Mouse (Mus musculus): ENCODE results near the gene Fbxo22. TPM values are rescaled to one million over a fixed set of nuclear protein-coding genes. Genes with fewer than 3 reads are reported as not detected.
"Not testable (repeated sequence)": the region's sequence is repeated elsewhere in the genome, so short reads cannot be mapped to it uniquely, and the experiment has no call there.

Fbxo22 gene
- polyA plus RNA-seq, 1 experiment from 2014 or later: 27.4 TPM

DNA sequence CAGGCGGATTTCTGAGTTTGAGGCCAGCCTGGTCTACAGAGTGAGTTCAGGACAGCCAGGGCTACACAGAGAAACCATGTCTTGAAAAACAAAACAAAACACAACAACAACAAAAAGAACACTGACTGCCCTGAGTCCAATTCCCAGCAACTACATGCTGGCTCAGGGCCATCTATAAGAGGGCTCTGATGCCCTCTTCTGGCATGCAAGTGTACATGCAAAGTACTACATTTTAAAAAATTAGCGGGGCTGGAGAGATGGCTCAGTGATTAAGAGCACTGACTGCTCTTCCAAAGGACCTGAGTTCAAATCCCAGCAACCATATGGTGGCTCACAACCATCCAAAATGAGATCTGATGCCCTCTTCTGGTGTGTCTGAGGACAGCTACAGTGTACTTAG lies 43.4 kb downstream of the Fbxo22 start:
- H3K27me3 ChIP-seq (replicated peaks; ENCODE audit: insufficient read depth, low read length); H3K9ac ChIP-seq (replicated peaks; ENCODE audit: low read depth); H3K4me1 ChIP-seq (ENCODE audit: insufficient read depth, low read depth, low read length); H3K4me3 ChIP-seq (ENCODE audit: low read depth, low read length); H3K27ac ChIP-seq (ENCODE audit: low read length); ATAC-seq; H3K36me3 ChIP-seq (ENCODE audit: insufficient read depth, low read length); H3K9me3 ChIP-seq (ENCODE audit: low read length); H3K4me2 ChIP-seq (replicated peaks; ENCODE audit: low read depth, low read length): not testable (repeated sequence)
- peak; percentile 49 for TF ChIP-seq CTCF (IDR thresholded peaks at IDR 0.05)
- 48% methylated on average over 2 of the region's 2 CpGs for WGBS
- DNase-seq (ENCODE audit: low spot score): peak; percentile 22

DNA sequence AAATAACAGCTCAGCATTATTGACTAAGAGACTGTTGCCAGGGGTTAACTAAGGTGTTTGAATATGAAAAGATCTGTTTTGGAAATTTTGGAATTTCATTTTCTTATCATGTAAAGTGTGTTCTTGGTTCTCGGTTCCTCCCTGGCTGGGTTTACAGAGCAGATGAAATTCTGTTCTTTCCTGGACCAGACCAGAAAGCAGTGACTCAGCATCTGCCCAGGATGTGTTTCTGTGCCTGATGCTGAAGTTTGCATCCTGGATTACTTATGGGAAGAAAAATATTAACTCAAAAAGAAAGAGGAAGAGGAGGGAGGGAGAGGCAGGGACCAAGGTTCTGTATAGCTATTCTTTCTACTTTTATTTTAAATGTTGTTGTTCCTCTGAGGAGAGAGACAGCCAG lies 45.1 kb downstream of the Fbxo22 start:
- no peak overlapping the region for H3K4me3 ChIP-seq (ENCODE audit: low read depth, low read length)
- H3K36me3 ChIP-seq (ENCODE audit: insufficient read depth, low read length): no peaks in the 10 kb centered on the region
- H3K4me2 ChIP-seq (replicated peaks; ENCODE audit: low read depth, low read length): no peak overlapping the region
- H3K27ac ChIP-seq (ENCODE audit: low read length): no peak overlapping the region
- no peak overlapping the region for H3K9ac ChIP-seq (replicated peaks; ENCODE audit: low read depth)
- TF ChIP-seq CTCF (IDR thresholded peaks at IDR 0.05): no peak
- TF ChIP-seq EP300 (IDR thresholded peaks at IDR 0.05): no peak
- WGBS: 56% methylated on average over 1 of the region's 1 CpGs
- H3K9me3 ChIP-seq (ENCODE audit: low read length): no peaks in the 10 kb centered on the region
- H3K27me3 ChIP-seq (replicated peaks; ENCODE audit: insufficient read depth, low read length): no peaks in the 10 kb centered on the region
- no peaks in the 10 kb centered on the region for H3K4me1 ChIP-seq (ENCODE audit: insufficient read depth, low read depth, low read length)
- ATAC-seq (no peak), DNase-seq (ENCODE audit: low spot score) (no peak)

DNA sequence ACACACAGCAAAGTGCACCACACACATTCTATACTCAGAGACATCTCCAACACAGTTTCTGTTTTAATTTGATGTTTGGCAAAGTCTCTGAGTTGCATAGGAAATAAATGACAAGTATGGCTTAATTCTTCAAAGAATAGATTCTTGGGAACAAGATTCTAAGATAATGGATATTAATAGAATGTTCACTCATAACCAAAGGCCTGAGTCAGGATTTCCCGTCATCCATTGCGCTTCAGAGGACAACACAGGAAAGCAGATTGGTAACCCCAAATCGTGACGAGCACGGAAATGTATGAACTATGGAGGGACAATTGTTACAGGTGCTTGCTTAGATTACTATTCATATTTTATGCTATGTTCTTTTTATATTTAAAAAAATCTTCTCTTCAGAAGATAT lies 46.3 kb downstream of the Fbxo22 start:
- H3K4me2 ChIP-seq (replicated peaks; ENCODE audit: low read depth, low read length): no peak overlapping the region
- H3K9ac ChIP-seq (replicated peaks; ENCODE audit: low read depth): no peak overlapping the region
- H3K4me3 ChIP-seq (ENCODE audit: low read depth, low read length): no peak overlapping the region
- 83% methylated on average over 5 of the region's 5 CpGs for WGBS
- H3K36me3 ChIP-seq (ENCODE audit: insufficient read depth, low read length): no peaks in the 10 kb centered on the region
- no peak for ATAC-seq
- DNase-seq (ENCODE audit: low spot score): no peak
- H3K27ac ChIP-seq (ENCODE audit: low read length): no peak overlapping the region
- no peaks in the 10 kb centered on the region for H3K9me3 ChIP-seq (ENCODE audit: low read length)
- TF ChIP-seq EP300 (IDR thresholded peaks at IDR 0.05) (no peak), CTCF (IDR thresholded peaks at IDR 0.05) (no peak)
- no peaks in the 10 kb centered on the region for H3K4me1 ChIP-seq (ENCODE audit: insufficient read depth, low read depth, low read length)
- H3K27me3 ChIP-seq (replicated peaks; ENCODE audit: insufficient read depth, low read length): no peaks in the 10 kb centered on the region

DNA sequence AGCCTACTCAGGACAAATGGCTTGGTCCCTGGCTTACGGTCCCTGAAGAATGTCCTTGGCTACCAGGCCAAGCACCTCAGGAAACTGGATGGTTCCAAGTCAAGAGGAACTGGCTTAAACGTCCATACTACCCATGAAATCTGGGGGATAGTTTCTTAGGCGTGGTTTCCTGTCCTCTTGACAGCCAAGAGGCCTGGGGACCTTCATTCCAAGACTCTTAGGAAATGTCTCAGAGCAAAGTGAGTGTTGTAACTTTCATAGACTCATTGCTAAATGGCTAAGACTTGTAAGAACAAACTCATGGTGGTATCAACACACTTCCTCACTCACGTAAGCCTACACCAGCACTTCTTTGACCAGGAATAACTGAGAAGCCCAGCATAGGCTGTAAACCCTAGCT lies 46.9 kb downstream of the Fbxo22 start:
- Histone ChIP-seq H3K9ac (replicated peaks; ENCODE audit: low read depth) (no peak overlapping the region), H3K36me3 (ENCODE audit: insufficient read depth, low read length) (no peaks in the 10 kb centered on the region), H3K9me3 (ENCODE audit: low read length) (no peaks in the 10 kb centered on the region), H3K27me3 (replicated peaks; ENCODE audit: insufficient read depth, low read length) (no peaks in the 10 kb centered on the region), H3K4me3 (ENCODE audit: low read depth, low read length) (no peak overlapping the region), H3K27ac (ENCODE audit: low read length) (no peak overlapping the region), H3K4me1 (ENCODE audit: insufficient read depth, low read depth, low read length) (no peaks in the 10 kb centered on the region), H3K4me2 (replicated peaks; ENCODE audit: low read depth, low read length) (no peak overlapping the region)
- peak; percentile 52 for ATAC-seq
- DNase-seq (ENCODE audit: low spot score): peak; percentile 64
- TF ChIP-seq EP300 (IDR thresholded peaks at IDR 0.05): no peak
- no peak for TF ChIP-seq CTCF (IDR thresholded peaks at IDR 0.05)
- 35% methylated on average over 4 of the region's 4 CpGs for WGBS

DNA sequence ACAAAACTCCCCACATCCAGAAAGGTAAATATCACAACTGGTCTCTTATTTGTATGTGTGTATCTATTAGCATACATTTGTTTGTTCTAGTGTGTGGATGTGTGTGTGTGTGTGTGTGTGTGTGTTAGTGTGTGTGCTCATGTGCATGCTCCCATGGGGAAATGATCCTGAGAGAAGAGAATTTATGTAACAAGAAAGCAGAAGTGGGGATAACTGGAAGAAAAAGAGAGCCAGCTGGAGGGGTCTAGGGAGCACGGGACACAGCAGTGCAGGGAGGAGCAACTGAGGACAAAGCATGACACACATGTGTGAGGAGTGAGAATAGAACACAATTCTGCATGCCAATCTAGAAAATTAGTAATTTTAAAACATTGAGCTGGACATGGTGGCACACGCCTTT lies 48.4 kb downstream of the Fbxo22 start:
- ATAC-seq: no peak
- no peak for TF ChIP-seq EP300 (IDR thresholded peaks at IDR 0.05)
- no peak for TF ChIP-seq CTCF (IDR thresholded peaks at IDR 0.05)
- Histone ChIP-seq H3K4me3 (ENCODE audit: low read depth, low read length) (no peak overlapping the region), H3K36me3 (ENCODE audit: insufficient read depth, low read length) (no peaks in the 10 kb centered on the region), H3K4me1 (ENCODE audit: insufficient read depth, low read depth, low read length) (no peaks in the 10 kb centered on the region), H3K9ac (replicated peaks; ENCODE audit: low read depth) (no peak overlapping the region), H3K9me3 (ENCODE audit: low read length) (no peaks in the 10 kb centered on the region), H3K4me2 (replicated peaks; ENCODE audit: low read depth, low read length) (no peak overlapping the region), H3K27me3 (replicated peaks; ENCODE audit: insufficient read depth, low read length) (no peaks in the 10 kb centered on the region), H3K27ac (ENCODE audit: low read length) (no peak overlapping the region)
- no peak for DNase-seq (ENCODE audit: low spot score)
- 83% methylated on average over 2 of the region's 2 CpGs for WGBS

DNA sequence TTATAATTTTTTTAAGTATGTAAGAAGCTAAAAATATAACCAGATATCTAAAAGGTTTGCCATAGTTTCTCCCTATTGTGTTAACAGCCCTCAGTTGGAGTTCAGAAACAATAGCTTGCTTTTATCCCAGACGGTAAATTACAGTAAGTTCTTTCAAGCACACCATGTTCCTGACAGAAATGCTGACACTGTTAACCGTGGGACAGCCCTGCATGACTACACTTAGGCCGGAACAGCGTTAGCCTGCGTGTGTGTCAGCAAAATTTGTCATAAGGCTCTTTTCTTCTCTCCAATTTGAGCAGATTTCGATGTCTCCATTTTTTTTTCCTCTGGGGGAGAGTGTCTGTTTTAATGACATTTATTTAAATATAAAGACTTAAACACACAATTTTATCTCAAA lies 51.0 kb downstream of the Fbxo22 start:
- WGBS: 58% methylated on average over 6 of the region's 6 CpGs
- ATAC-seq: no peak
- H3K9me3 ChIP-seq (ENCODE audit: low read length): no peaks in the 10 kb centered on the region
- no peaks in the 10 kb centered on the region for H3K27me3 ChIP-seq (replicated peaks; ENCODE audit: insufficient read depth, low read length)
- H3K9ac ChIP-seq (replicated peaks; ENCODE audit: low read depth): no peak overlapping the region
- TF ChIP-seq CTCF (IDR thresholded peaks at IDR 0.05): no peak
- TF ChIP-seq EP300 (IDR thresholded peaks at IDR 0.05): no peak
- no peak overlapping the region for H3K4me3 ChIP-seq (ENCODE audit: low read depth, low read length)
- H3K4me2 ChIP-seq (replicated peaks; ENCODE audit: low read depth, low read length): no peak overlapping the region
- no peaks in the 10 kb centered on the region for H3K36me3 ChIP-seq (ENCODE audit: insufficient read depth, low read length)
- no peak overlapping the region for H3K27ac ChIP-seq (ENCODE audit: low read length)
- no peak for DNase-seq (ENCODE audit: low spot score)
- no peaks in the 10 kb centered on the region for H3K4me1 ChIP-seq (ENCODE audit: insufficient read depth, low read depth, low read length)
